Mouse (Mus musculus) C2C12 (cell line): ENCODE data around the gene Adat3. TPM values are rescaled to one million over a fixed set of nuclear protein-coding genes. Genes with fewer than 3 reads are reported as not detected.
A peak's percentile ranks its signal among the peaks of the same experiment; 100 is the strongest.

Experiments used
- H3K27me3 ChIP-seq: one replicate; pipeline ENCODE4 v1.6.1; 2011; ENCODE audit not compliant: control insufficient read depth, insufficient read depth, insufficient read length
- H3K36me3 ChIP-seq: one replicate; pipeline ENCODE4 v1.6.1; 2011; ENCODE audit not compliant: control insufficient read depth, insufficient read depth
- H3K4me3 ChIP-seq: one replicate; pipeline ENCODE4 v1.5.1; 2011; ENCODE audit warnings: mild to moderate bottlenecking, control low read depth; ENCODE audit not compliant: poor library complexity, insufficient read depth, severe bottlenecking
- H3K79me2 ChIP-seq: one replicate; pipeline ENCODE4 v1.6.1; 2011; ENCODE audit not compliant: control insufficient read depth, insufficient read depth
- H3K79me3 ChIP-seq: one replicate; pipeline ENCODE4 v1.6.1; 2011; ENCODE audit warnings: low read depth, control low read depth
- H3ac ChIP-seq: one replicate; pipeline ENCODE3; 2011; ENCODE audit warnings: low read depth; ENCODE audit not compliant: control insufficient read depth, insufficient read length
- CEBPB ChIP-seq: IDR thresholded peaks from one replicate; pipeline ENCODE4 v1.6.1; 2011; ENCODE audit warnings: low read depth, mild to moderate bottlenecking, control low read depth, moderate library complexity
- CTCF ChIP-seq: IDR thresholded peaks from one replicate; pipeline ENCODE4 v1.5.1; 2011; ENCODE audit not compliant: control insufficient read depth, insufficient read depth, insufficient read length
- FOSL1 ChIP-seq: IDR thresholded peaks from one replicate; pipeline ENCODE4 v1.8.0; 2011; ENCODE audit warnings: mild to moderate bottlenecking, low read length; ENCODE audit not compliant: poor library complexity, insufficient read depth, severe bottlenecking
- MAX ChIP-seq: IDR thresholded peaks from one replicate; pipeline ENCODE4 v1.6.1; 2011; ENCODE audit warnings: mild to moderate bottlenecking, control low read depth
- MYOD1 ChIP-seq: IDR thresholded peaks from one replicate; pipeline ENCODE4 v1.6.1; 2011; ENCODE audit warnings: low read depth; ENCODE audit not compliant: control insufficient read depth, insufficient read length
- MYOG ChIP-seq: IDR thresholded peaks from one replicate; pipeline ENCODE4 v1.6.1; 2011; ENCODE audit not compliant: control insufficient read depth, insufficient read length; ENCODE audit errors: extremely low read depth
- USF1 ChIP-seq: IDR thresholded peaks from one replicate; pipeline ENCODE4 v1.6.1; 2011; ENCODE audit warnings: low read depth, mild to moderate bottlenecking, control low read depth, moderate library complexity
- polyA plus RNA-seq: library from polyadenylated mRNA; unstranded; fragments of >200 nt; fragmentation: generic; extraction: Trizol; gene quantifications from one replicate; pipeline ENCODE4 v1.2.1, GENCODE M21; 2012; ENCODE audit warnings: missing spikeins

The Adat3 gene
- polyA plus RNA-seq, 1 experiment = 11.1 TPM

DNA sequence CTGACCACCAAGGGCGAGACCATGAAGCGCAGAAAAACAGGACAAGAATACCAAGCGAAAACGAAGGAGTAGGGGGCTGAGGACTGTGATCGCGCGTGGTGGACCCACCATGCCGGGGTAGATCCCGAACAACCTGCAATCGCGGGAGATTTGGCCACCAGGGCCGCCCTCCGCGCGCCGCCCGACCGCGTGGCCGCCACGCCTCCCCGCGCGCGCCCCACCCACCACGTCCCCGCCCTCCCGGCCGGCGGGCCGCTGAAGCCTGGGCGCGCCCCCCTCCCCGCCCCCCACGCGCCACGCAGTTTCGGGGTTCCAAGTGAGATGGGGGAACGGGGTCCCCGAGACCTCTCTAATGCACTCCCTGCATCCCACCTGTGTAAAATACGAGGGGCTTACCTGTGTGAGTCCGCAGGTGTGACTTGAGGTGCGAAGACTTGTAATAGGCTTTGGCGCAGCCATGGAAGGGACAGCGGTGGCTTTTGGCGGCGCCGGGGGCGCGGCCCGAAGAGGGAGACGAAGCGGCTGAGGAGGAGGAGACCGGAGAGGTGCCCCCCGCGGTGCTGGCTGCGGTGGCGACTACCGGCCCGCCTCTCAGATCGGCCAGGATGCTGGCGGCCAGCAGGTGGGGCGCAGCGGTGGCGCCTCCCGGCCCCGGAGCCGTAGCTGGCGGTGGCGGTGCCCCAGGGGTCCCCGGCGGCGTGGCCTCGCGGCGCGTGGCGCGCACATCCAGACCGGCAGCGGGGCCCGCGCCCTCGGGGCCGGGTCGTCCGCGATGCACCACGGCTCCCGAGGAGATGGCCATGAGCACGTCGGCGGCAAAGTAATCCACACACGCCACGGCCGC is 26.1 kb upstream of the Adat3 start:
- Histone ChIP-seq H3K79me2 (peaks cover 55% of the 10 kb centered on the region), H3K36me3 (peaks cover 7% of the 10 kb centered on the region), H3K79me3 (peaks cover 49% of the 10 kb centered on the region), H3ac (peak overlapping the region; percentile 98), H3K27me3 (no peaks in the 10 kb centered on the region), H3K4me3 (peak overlapping the region; percentile 87)
- TF ChIP-seq MAX (peak; percentile 33), MYOG (no peak), USF1 (no peak), CEBPB (no peak), FOSL1 (no peak)

DNA sequence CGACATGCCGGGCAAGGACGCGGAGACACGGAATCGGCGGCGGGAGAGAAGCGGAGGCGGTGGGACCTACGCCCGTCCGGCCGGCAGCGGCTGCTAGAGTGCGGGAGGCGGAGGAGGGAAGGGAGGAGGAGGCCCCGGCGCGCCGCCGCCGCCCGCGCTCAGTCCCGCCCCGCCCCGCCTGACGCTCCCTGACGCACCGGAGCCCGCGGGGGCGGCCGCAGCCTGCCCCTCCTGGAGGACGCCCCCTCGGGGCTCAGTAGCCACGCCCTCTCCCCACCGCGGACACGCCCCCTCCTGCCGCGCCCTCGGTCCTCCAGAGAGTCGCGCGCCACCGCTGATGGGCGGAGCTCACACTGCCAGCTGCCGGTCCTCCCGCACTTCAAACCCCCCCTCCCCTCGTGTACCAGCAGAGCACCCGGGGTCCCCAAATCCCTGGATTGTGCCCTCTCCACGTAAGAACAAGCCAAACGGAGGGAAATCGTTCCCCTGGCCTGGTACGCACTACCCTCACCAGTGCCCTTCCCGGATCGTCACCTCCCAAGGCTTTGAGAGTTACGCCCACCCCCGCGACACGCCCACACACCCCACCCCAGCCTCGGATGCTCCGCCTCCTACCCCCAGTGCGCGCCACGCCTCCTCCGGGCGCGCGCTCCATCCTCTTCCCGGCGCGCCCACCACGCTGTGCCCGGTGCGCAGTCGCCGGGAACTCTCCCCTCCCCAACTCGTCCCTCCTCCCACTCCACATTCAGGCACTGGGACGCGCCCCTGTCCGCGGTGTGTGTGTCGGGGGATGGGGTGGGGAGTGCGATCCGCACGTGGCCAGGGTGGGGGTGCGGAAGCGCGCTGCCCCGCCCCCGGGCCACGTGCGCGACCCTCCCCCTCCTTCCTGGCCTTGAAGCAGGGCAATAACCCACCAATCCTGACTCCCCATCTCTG is 25.2 kb upstream of the Adat3 start, which contains the start of gene Klf16:
TSS of gene Klf16 (minus strand) at position 127 of the 936 bp plus-strand sequence.
- Histone ChIP-seq H3K27me3 (no peaks in the 10 kb centered on the region), H3ac (peak within 1 kb of the TSS; percentile 98), H3K36me3 (peaks cover 7% of the 10 kb centered on the region), H3K79me3 (peaks cover 40% of the 10 kb centered on the region), H3K4me3 (peak within 1 kb of the TSS; percentile 87), H3K79me2 (peaks cover 46% of the 10 kb centered on the region)
- TF ChIP-seq MAX = peak; percentile 99
- peak; percentile 75 for TF ChIP-seq USF1
- no peak for TF ChIP-seq MYOG

DNA sequence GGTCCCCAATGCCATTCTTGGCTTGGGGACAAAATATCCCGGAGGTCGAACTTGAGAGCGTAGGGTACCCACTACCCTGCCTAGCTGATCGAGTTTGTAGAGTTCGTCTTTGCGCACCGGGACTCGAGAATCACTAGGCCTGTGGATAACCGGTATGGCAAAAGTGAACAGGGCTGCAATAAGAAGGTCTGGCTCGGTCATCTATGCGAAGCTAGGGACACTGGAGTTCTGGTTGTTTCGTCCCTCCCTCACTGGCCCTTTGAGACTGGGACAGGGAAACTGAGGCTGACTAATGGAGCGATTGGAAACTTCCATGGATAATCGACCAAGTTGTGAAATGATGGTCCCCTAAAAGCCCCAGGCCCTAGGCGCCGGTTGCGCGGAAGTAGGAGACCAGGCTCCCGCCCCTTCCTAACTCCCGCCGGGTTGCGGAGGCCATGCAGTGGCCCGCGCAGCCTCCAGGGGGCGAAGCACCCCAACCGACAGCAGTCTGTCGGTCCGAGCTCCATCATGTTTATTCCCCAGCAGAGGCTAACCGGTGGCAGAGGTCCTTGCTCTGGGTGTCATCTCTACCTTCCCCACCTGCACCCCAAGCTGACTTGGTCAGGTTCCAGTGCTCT is 24.4 kb upstream of the Adat3 start:
- H3K79me2 ChIP-seq = peaks cover 38% of the 10 kb centered on the region
- peaks cover 8% of the 10 kb centered on the region for H3K36me3 ChIP-seq
- peak overlapping the region; percentile 87 for H3K4me3 ChIP-seq
- peaks cover 32% of the 10 kb centered on the region for H3K79me3 ChIP-seq
- H3ac ChIP-seq = peak overlapping the region; percentile 68
- H3K27me3 ChIP-seq = no peaks in the 10 kb centered on the region
- TF ChIP-seq MYOD1 = no peak
- TF ChIP-seq CTCF = peak; percentile 96
- peak; percentile 54 for TF ChIP-seq MAX

DNA sequence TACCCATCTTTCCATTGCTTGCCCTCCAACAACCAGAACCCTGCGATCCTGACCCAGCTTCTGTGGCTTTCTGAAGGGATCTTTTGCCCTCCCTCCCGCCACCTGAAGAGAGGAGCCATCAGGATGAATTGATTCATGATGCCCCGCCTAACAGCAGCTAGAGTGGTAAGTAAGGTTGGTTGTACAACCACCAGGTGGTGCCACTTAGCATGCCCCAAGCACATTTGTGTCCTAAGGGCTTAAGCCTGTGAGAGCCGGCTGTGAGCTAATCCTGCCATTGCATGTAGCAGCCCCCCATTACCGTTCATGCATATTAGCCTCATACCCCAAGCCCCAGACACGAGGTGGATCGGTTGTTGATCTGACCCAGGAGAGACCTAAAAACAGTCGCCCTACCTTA is 23.8 kb upstream of the Adat3 start:
- peaks cover 26% of the 10 kb centered on the region for H3K79me3 ChIP-seq
- no peaks in the 10 kb centered on the region for H3K27me3 ChIP-seq
- H3K4me3 ChIP-seq = no peak overlapping the region
- H3K79me2 ChIP-seq = peaks cover 32% of the 10 kb centered on the region
- peak overlapping the region; percentile 46 for H3ac ChIP-seq
- TF ChIP-seq MYOG (no peak), CTCF (peak; percentile 69)
- H3K36me3 ChIP-seq = peaks cover 14% of the 10 kb centered on the region

DNA sequence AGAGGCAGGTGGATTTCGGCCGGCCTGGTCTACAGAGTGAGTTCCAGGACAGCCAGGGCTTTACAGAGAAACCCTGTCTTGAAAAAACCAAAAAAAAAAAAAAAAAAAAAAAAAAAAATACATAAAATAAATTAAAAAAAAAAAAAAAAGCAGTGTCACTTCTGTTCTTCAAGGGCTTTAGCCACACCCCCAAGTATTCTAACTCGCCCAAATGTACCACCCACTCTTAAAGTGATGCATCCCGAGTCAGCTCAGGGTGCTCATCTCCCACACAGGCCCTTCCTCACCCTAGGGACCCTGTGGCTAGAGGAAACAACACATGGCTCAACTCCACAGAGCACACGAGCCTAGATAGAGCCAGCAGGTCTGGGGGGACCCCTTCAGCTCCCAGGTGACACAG is 19.6 kb upstream of the Adat3 start:
- H3K36me3 ChIP-seq = peaks cover 13% of the 10 kb centered on the region
- no peak overlapping the region for H3K4me3 ChIP-seq
- H3K27me3 ChIP-seq = no peaks in the 10 kb centered on the region
- peaks cover 3% of the 10 kb centered on the region for H3K79me3 ChIP-seq
- TF ChIP-seq CTCF (no peak), MAX (no peak), USF1 (no peak), MYOG (no peak), FOSL1 (no peak), MYOD1 (no peak), CEBPB (no peak)
- H3K79me2 ChIP-seq = peaks cover 22% of the 10 kb centered on the region
- no peak overlapping the region for H3ac ChIP-seq
